Mouse (Mus musculus) erythroblast, adult 5-6 weeks (primary cell): Measurements from ENCODE around the gene Cldn14. TPM values are rescaled to one million over a fixed set of nuclear protein-coding genes. Genes with fewer than 3 reads are reported as not detected.
"Not testable (repeated sequence)": the region's sequence is repeated elsewhere in the genome, so short reads cannot be mapped to it uniquely, and the experiment has no call there.

ENCODE experiments used
- ATAC-seq: replicated peaks from 2 replicates; pipeline ENCODE4 v1.8.0; 2016; ENCODE audit warnings: moderate number of reproducible peaks, mild to moderate bottlenecking, moderate TSS enrichment, inconsistent platforms; ENCODE audit not compliant: poor library complexity, low FRiP score, severe bottlenecking
- total RNA-seq, 2 experiments: library from RNA; stranded (forward) in 1 of 2; stranded (reverse) in 1 of 2; fragments of 150-400 nt in 1 of 2; fragments of 200-764, 138-1000 nt in 1 of 2; gene quantifications; 2 replicates each; pipeline versions ENCODE4 v1.2.3 to v1.2.4; 2015 to 2017; ENCODE audit warnings: low replicate concordance in 2 of 2

Cldn14 gene
- total RNA-seq, 2 experiments from 2014 or later: not detected

DNA sequence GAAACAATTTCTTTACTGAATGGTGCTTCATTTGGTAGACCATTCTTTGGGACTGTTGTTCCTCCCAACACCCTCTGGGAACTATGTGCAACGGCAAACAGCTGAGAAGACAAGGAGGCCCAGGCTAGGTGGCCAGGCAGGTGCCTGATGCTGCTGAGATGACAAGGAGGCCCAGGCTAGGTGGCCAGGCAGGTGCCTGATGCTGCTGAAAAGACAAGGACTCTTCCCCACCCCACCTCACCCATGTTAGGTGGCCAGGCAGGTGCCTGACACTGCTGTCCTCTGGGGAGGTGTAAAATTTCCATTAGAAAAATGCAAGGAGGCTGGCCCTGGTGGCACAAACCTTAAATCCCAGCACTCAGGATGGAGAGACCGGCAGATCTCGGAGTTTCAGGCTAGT is 2.0 kb upstream of the Cldn14 start:
- ATAC-seq: no peak

- no peak for ATAC-seq
Measured at GRCm38 (mm10) chr16:94010156-94010555, 1.5 kb upstream of the Cldn14 start.

DNA sequence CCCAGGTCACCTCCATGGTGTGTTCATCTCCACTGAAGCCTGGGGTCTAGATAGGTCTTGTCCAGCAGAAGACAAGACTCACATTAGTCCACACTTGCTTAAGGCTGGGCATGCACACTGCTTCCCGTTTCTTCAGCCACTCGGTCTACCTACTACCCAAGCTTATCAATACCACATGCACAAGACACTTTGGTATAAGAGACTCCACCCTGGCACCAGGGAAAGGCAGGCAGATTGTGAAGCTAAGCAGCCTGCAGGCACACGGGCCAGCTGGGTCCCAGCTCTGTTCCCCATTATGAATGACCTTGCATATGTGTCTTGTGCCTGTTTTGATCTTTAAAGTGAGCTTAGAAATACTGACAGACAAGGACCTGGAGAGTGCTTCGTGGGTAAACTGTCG is 719 bp upstream of the Cldn14 start:
- ATAC-seq: no peak

DNA sequence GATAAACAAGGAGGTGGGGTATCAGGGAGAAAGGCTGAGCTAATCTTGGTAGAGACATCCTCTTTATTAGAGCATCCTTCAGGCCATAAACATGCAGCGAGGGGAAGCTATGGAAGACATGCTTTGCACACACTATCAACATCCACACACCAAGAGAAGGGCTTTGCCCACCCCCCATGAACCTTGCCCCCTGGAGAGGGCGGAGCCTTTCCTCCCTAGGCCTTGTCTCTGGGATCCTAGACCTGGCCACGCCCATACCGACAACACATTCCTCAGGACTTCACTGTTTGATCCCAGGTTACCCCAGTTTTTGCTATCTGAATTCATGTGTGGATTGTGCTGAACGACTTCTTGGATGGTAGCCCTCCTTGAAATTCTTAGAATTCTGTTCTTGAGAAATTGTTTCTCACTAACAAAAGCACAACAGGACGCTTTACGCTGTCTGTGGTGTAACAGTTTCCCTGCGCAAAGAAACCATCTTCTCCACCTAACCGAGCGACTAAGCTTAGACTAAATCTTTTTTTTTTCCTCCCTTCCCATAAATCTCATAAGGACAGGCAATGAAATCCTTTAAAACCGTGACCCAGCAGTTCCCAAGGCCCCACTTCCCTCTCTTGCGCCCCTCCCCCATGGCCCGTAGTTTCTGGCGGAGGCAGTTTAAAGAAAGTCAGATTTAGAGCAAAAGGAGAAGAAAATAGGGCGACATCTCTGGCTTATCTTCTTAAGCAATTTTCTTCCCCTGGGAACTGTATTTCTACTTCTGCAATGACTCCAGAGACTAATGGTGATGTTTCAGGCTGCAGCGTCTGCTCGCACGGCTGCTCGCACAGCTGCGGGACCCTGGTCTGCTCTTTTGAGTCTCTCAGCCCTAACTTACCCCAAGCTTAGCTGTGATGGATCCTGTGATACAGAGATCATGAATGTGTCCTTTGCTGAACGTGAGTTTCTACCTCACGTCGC is 1.7 kb downstream of the Cldn14 start:
- no peak for ATAC-seq

GRCm38 (mm10) chr16:94003478-94003877 is 5.2 kb downstream of the Cldn14 start:
- no peak for ATAC-seq

DNA sequence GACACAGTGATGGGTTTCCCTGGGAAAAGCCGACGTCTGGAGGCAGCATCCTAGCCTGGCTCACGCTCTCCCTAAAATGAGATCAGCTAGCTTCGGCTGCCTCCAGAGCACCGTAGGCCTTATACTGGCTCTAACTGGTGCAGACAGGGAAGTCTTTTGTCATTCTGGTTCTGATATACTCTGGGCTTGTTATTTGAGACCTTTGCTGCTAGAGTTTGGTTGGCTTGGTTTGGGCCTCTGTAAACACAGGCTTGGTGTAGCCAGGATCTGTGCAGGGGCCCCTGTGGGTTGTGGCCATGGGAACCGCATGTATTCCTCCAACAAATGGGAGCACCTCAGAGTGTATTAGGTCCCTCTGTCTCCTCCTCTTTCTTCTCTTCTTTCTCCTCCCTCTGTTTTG is 7.3 kb downstream of the Cldn14 start:
- no peak for ATAC-seq

DNA sequence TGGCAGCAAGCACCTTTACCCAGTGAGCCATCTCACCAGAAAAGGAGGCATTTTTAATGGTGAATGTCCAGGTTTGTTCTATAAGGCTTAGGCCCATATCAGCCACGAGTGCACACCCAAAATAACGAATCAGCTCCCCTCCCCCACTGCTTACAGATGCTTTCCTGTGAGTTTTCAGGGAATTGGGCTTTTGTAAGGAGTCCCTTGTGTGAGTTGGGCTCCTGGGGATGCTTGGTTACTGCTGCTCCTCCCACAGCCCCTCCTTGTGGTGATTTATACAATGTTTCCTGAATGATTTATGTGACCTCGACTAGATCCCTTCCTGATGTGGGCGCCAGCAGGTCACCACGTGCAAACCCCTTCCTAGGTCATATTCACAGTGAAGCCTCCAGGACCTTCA is 9.7 kb downstream of the Cldn14 start:
- no peak for ATAC-seq

GRCm38 (mm10) chr16:93983576-93983975 is 25.1 kb downstream of the Cldn14 start:
- ATAC-seq: no peak

DNA sequence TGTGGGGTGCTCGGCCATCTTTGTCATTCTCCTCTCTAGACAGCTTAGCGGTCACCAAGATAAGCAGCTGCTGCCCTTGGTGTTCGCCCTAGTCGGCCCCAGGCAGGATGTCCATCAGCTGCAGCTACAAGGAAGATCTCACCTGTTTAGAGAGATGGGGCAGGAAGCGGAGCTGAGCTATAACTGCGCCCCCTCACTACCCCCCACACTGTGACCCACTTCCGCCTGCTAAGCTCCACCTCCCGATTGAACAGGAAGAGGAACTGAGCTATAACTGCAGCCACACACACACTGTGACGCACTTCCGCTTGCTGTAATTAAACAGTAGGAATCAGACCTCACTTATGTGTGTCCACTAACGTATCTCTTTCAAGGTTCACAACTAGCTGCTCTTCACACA is 26.3 kb downstream of the Cldn14 start:
- ATAC-seq: no peak

DNA sequence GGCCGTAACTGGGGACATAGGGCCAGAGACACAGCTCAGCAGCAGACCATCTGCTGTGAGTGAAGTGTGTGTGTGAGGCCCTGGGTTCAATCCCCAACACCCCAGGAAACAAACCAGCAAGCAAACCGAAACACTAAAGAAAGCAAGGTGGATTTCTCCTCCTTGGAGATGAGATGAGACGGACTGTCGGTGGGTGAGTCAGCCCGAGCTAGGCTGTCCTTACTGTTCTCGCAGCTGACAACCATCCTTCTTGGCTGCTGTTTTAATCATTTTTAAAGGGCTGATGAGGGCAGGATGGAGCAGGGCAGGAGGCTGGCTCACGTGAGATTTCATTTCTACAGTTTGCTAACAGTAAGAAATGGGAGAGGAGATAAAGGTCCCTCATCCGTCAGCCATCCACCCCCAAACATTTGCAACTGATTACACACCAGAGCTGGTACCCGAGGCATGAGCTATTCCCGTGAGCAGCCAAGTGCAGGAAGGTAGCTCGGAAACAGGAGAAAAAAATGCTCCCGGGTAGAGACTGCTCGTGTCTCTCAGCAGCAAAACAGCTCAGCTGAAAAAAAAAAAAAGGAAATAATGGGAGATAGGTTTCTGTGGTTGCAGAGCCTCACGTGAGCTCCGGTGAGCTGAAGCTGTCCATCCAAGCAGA is 27.3 kb downstream of the Cldn14 start:
- no peak for ATAC-seq

- not testable (repeated sequence) for ATAC-seq
Measured at GRCm38 (mm10) chr16:93980338-93980737, 28.3 kb downstream of the Cldn14 start.

DNA sequence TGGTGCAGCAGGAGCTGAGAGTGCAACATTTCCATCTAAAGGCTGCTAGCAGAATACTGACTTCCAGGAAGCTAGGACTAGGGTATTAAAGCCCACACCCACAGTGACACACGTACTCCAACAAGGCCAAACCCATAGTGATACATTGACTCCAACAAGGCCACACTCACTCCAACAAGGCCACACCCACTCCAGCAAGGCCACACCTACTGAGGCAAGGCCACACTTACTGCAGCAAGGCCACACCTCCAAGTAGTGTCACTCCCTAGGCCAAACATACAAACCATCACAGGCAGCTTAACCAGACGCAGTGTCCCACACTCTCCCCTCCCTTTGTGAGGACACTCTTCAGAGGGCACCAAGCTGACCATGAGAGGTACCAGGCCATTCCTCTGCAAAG is 29.3 kb downstream of the Cldn14 start:
- ATAC-seq: no peak; the same call in 1 of the 2 replicates

GRCm38 (mm10) chr16:93977587-93977986 is 31.1 kb downstream of the Cldn14 start:
- ATAC-seq: no peak

DNA sequence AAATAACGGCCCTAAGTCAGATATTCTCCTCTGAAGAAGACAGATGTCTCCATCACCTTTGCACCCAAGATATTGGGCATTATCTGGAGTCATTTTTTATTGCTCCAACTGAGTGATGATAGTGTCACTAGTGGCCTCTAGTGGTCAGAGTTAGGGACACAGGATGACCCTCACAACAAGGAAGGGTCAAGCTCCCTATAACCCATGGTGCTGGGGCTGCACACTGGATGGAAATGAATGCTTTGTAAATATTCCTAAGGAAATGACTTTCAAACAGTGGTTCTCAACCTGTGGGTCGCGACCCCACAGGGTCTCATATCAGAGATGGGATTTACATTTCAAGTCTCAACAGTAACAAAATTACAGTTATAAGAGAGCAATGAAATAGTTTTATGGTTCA is 31.7 kb downstream of the Cldn14 start:
- no peak for ATAC-seq

DNA sequence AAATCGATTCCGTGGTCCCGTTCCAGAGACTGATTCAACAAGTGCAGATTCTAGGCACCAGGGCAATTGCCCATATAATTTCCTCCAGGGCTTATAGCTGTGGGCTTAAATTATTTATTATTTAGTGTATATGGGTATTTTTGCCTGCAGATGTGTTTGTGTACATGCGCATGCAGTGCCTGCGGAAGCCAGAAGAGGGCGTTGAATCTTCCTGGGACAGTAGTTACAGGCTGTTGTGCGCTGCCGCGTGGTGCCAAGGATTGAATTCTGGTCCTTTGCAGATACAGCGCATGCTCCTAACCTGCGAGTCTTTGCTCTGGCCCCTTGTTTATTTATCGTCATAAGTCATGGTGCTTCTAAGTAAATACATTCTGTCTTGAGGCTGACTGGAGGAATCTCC is 33.2 kb downstream of the Cldn14 start:
- ATAC-seq: no peak

DNA sequence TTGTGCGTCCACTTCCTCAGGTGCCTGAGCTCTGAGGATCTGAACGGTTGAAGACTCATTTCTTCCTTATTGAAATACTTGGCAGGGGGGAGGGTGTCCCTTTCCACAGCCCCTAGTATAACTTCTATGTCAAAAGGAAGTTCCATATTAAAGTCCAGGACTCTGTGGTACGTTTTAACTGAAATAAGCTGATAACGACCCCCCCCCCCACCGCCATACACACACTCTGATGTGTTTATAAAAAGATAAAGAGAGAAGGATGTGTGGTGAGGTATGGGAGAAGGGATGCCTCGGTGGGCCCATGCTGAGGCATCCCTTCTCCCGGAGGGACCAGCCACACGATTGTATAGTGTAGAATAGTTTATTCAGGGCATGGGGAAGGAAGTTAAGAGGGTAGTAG is 34.4 kb downstream of the Cldn14 start:
- ATAC-seq: no peak

DNA sequence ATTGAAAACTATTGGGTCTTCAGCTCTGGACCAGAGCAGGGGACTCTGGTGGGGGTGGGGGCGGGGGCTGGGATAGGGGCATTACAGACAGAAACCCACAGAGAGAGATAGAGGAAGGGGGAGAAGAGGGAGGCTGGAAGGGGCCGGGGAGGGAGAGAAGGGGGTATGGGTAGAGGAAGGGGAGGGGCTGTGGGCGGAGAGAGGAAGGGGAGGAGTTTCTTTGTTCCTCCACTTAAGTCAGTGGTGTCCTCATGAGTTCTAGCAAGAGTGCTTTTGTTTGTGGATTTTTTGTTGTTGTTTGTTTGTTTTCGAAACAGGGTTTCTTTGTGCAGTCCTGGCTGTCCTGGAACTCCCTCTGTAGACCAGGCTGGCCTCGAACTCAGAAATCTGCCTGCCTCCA is 35.1 kb downstream of the Cldn14 start:
- no peak for ATAC-seq

DNA sequence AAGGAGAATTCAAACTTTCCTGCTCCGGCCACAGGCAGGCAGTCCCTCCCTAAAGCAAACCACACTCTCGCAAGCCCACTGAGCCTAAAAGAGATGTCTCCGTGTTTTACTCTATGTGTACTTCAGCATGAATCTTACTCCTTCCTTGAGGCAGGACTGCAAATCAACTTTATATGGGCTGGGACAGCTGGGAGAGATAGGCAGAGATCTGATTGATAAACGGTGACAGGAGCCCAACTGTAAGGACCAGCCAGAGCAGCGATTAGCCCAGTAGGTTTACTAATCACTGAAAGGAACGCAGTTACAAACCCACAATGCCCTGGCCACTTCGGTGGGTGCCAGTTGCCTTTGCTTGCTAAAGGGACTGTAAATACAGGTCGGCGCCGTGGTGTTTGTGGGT is 35.5 kb downstream of the Cldn14 start:
- ATAC-seq: no peak

DNA sequence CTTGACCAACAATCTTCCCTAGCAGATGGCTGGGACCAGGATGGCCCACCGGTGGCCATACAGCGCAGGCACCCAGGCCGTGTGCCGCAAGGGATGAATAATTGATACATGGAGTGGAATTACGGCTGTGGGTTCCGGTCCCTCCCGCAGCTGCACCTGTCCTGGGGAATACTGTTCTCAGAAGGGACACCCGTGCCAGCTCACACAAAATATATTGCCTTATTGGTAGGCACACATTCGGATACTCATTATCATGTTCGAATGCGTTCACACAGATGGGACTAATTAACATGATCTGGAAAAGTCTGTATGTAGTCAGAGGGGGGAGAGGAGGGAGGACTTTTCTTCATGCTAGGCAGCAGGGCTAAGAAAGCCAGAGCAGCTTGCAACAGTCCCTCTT is 37.6 kb downstream of the Cldn14 start:
- no peak for ATAC-seq

DNA sequence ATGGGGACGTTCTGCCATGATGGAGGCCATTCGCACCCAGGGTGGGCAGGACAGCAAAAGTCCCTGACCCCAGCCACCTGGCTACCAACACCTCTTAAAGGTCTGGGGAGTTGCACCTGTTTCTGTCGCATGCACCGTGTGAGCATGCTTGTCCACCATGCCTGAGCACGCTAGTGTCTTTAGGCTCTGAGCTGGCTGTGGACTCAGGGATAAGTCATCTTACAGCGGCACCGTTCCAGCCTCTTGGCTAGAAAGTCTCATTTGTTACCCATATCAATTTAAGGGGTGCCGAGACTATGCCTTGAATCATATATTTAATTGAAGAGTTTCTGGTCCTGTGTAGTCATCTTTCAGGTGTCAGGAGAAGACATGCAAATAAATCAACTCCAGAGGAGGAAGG is 40.7 kb downstream of the Cldn14 start:
- ATAC-seq: no peak

GRCm38 (mm10) chr16:93962283-93962682 is 46.4 kb downstream of the Cldn14 start:
- ATAC-seq: no peak
